Mouse (Mus musculus) liver, adult 2 months (tissue): ENCODE measurements around the gene Slc20a1.

Experiments
- CTCF ChIP-seq: fragments of 200-500 bp; IDR thresholded peaks from 2 replicates; pipeline ENCODE4 v1.5.1; 2011; ENCODE audit warnings: low read depth, low read length, control low read depth
- POLR2A ChIP-seq: fragments of 200-500 bp; IDR thresholded peaks from 2 replicates; pipeline ENCODE4 v1.6.1; 2011; ENCODE audit warnings: low read length, control low read depth; ENCODE audit not compliant: insufficient read depth; ENCODE audit errors: extremely low read depth

GRCm38 (mm10) chr2:129227011-129227529 lies 28.5 kb downstream of the Slc20a1 start:
- TF ChIP-seq CTCF (no peak), POLR2A (no peak)
